8 mouse cellular contexts compared by ENCODE assay signal in genomic region chr2:37442611-37443591, GRCm38 (mm10). TPM values are rescaled to one million over a fixed set of nuclear protein-coding genes. Genes with fewer than 3 reads are reported as not detected.
A peak's percentile ranks its signal among the peaks of the same experiment; 100 is the strongest.
DNase-seq lines count a peak whose midpoint lies in the region; ATAC-seq and TF ChIP-seq lines count a peak whose summit lies in the region.

Gene Zbtb26, minus strand, starts transcription at chr2:37443135.
Gene Zbtb6, minus strand, starts transcription at chr2:37443171.
Gene Rabgap1, plus strand, starts transcription at chr2:37443279.

- H3K27ac ChIP-seq in gastrocnemius, adult 2 months = peak within 1 kb of the TSS; percentile 94
- peak within 1 kb of the TSS; percentile 85 for H3K27ac ChIP-seq in hindbrain, postnatal 0 days
- peak within 1 kb of the TSS; percentile 94 for H3K27ac ChIP-seq in left cerebral cortex, adult 2 months
- H3K27ac ChIP-seq in macrophage = peak within 1 kb of the TSS; percentile 60

- H3K27me3 ChIP-seq in hindbrain, postnatal 0 days (ENCODE audit: insufficient read depth, low read length) = no peaks in the 10 kb centered on the region

- intact Hi-C loops in gastrocnemius, adult 2 months (cut with DNase I) = no loop called here
- intact Hi-C loops in left cerebral cortex, adult 2 months (cut with DNase I) = loop anchor here (1.0 to 10.0 kb wide), 2 partner anchors 9 to 1172 kb away; no protein-coding TSS in a partner anchor

- peak within 1 kb of the TSS; percentile 96 for H3K4me3 ChIP-seq in gastrocnemius, adult 2 months
- peak within 1 kb of the TSS; percentile 80 for H3K4me3 ChIP-seq in hindbrain, postnatal 0 days (ENCODE audit: low read length)
- peak within 1 kb of the TSS; percentile 64 for H3K4me3 ChIP-seq in left cerebral cortex, adult 2 months
- H3K4me3 ChIP-seq in macrophage (ENCODE audit: inconsistent target) = peak within 1 kb of the TSS; percentile 96

- H3K9me3 ChIP-seq in hindbrain, postnatal 0 days (ENCODE audit: low read length) = no peaks in the 10 kb centered on the region

- no peaks in the 10 kb centered on the region for H3K36me3 ChIP-seq in hindbrain, postnatal 0 days (ENCODE audit: insufficient read depth, low read length)
- H3K36me3 ChIP-seq in macrophage (ENCODE audit: inconsistent target) = no peaks in the 10 kb centered on the region

- peak; percentile 96 for ATAC-seq in activated CD4-positive, CD25-positive, alpha-beta regulatory T cell, adult 4 months
- ATAC-seq in common myeloid progenitor, adult 5-6 weeks (replicated peaks; ENCODE audit: low read depth, poor library complexity, severe bottlenecking) = peak; percentile 99
- peak; percentile 100 for ATAC-seq in hindbrain, postnatal 0 days

- H3K4me1 ChIP-seq in hindbrain, postnatal 0 days (ENCODE audit: insufficient read depth, low read length) = peaks cover 12% of the 10 kb centered on the region; the same call in 1 of the 2 replicates

- peak within 1 kb of the TSS; percentile 89 for H3K9ac ChIP-seq in hindbrain, postnatal 0 days (replicated peaks; ENCODE audit: low read length)

- under 1% methylated on average over 51 of the region's 51 CpGs for WGBS in hindbrain, postnatal 0 days
- WGBS in macrophage (ENCODE audit: missing documents) = under 1% methylated on average over 47 of the region's 51 CpGs

- no peak for TF ChIP-seq CTCF in gastrocnemius, adult 2 months (IDR thresholded peaks at IDR 0.05)
- TF ChIP-seq CTCF in hindbrain, postnatal 0 days (IDR thresholded peaks at IDR 0.05; ENCODE audit: low read depth) = no peak
- TF ChIP-seq CTCF in left cerebral cortex, adult 2 months (IDR thresholded peaks at IDR 0.05) = no peak

- peaks cover 84% of the 10 kb centered on the region for H3K79me2 ChIP-seq in macrophage (ENCODE audit: inconsistent target)

- DNase-seq in gastrocnemius, adult 2 months = peak; percentile 96
- DNase-seq in hindbrain, postnatal 0 days (ENCODE audit: low spot score) = peak; percentile 98
- DNase-seq in left cerebral cortex, adult 2 months (ENCODE audit: extremely low spot score in 1 of 2, low spot score in 2 of 2) = peak; percentile 95 to 97
- peak; percentile 94 for DNase-seq in retina, postnatal 7 days (ENCODE audit: low read depth, low spot score)
- DNase-seq in urinary bladder, adult 18-20 months (ENCODE audit: low spot score in 2 of 2) = peak; percentile 92 to 94

- H3K4me2 ChIP-seq in hindbrain, postnatal 0 days (ENCODE audit: low read depth, low read length) = peak within 1 kb of the TSS; percentile 92

RNA-seq across cellular contexts. Expression of gene Zbtb26, which starts in this region (rescaled TPM):
- polyA plus RNA-seq in activated CD4-positive, CD25-positive, alpha-beta regulatory T cell, adult 4 months (2017; shearing (Covaris generic)) = 1 to 10 TPM; 4.6 to 4.7 TPM
- 14.2 and 15.5 TPM in 2 replicates for total RNA-seq in common myeloid progenitor, adult 5-6 weeks (2017)
- 1 to 10 TPM; 4.6 to 5.7 TPM for total RNA-seq in gastrocnemius, adult 2 months (2021)
- 9.8 and 13.4 TPM in 2 replicates for total RNA-seq in hindbrain, postnatal 0 days (2014; rRNA removed)
- polyA plus RNA-seq in hindbrain, postnatal 0 days (2015; fragmentation: Nextera tagmentation; extraction: Ambion mirVana) = 2.0 and 2.4 TPM in 2 replicates
- total RNA-seq in left cerebral cortex, adult 2 months (2021) = 10 to 100 TPM in 1 of 2 experiments, 1 to 10 TPM in 1; 9.2 to 11.4 TPM
- total RNA-seq in macrophage (2018; cell fraction: chromatin; rRNA removed) = 10 to 100 TPM in 24 of 26 experiments, 1 to 10 TPM in 2; 8.2 to 52.7 (median 28.9) TPM
- 1 to 10 TPM; 1.0 to 4.8 (median 2.5) TPM for total RNA-seq in macrophage (2018; cell fraction: cytosol; rRNA removed)
- total RNA-seq in macrophage (2018; cell fraction: nucleus; rRNA removed) = 10 to 100 TPM in 23 of 26 experiments, 1 to 10 TPM in 3; 6.7 to 61.7 (median 27.2) TPM
- polyA plus RNA-seq in macrophage (2018) = 1.8 to 3.8 TPM (median 2.1 TPM) in 3 replicates

RNA-seq across cellular contexts. Expression of gene Zbtb6, which starts in this region (rescaled TPM):
- 1 to 10 TPM; 3.0 to 5.9 TPM for polyA plus RNA-seq in activated CD4-positive, CD25-positive, alpha-beta regulatory T cell, adult 4 months (2017; shearing (Covaris generic))
- 29.4 and 31.4 TPM in 2 replicates for total RNA-seq in common myeloid progenitor, adult 5-6 weeks (2017)
- total RNA-seq in gastrocnemius, adult 2 months (2021) = 1 to 10 TPM; 3.4 to 4.0 TPM
- total RNA-seq in hindbrain, postnatal 0 days (2014; rRNA removed) = 23.5 and 24.5 TPM in 2 replicates
- 6.6 and 7.7 TPM in 2 replicates for polyA plus RNA-seq in hindbrain, postnatal 0 days (2015; fragmentation: Nextera tagmentation; extraction: Ambion mirVana)
- total RNA-seq in left cerebral cortex, adult 2 months (2021) = 10 to 100 TPM; 13.5 to 13.8 TPM
- 10 to 100 TPM in 17 of 26 experiments, 1 to 10 TPM in 9; 4.8 to 32.0 (median 15.0) TPM for total RNA-seq in macrophage (2018; cell fraction: chromatin; rRNA removed)
- total RNA-seq in macrophage (2018; cell fraction: cytosol; rRNA removed) = 10 to 100 TPM in 22 of 26 experiments, 1 to 10 TPM in 4; 7.6 to 18.2 (median 14.0) TPM
- total RNA-seq in macrophage (2018; cell fraction: nucleus; rRNA removed) = 10 to 100 TPM in 22 of 26 experiments, 1 to 10 TPM in 4; 6.1 to 39.4 (median 19.3) TPM
- 10.3 to 13.1 TPM (median 11.9 TPM) in 3 replicates for polyA plus RNA-seq in macrophage (2018)

RNA-seq across cellular contexts. Expression of gene Rabgap1, which starts in this region (rescaled TPM):
- polyA plus RNA-seq in activated CD4-positive, CD25-positive, alpha-beta regulatory T cell, adult 4 months (2017; shearing (Covaris generic)) = 10 to 100 TPM; 34.9 to 45.9 TPM
- total RNA-seq in common myeloid progenitor, adult 5-6 weeks (2017) = 24.8 and 53.1 TPM in 2 replicates
- total RNA-seq in gastrocnemius, adult 2 months (2021) = 10 to 100 TPM; 33.9 to 34.5 TPM
- total RNA-seq in hindbrain, postnatal 0 days (2014; rRNA removed) = 55.2 and 60.8 TPM in 2 replicates
- 46.9 and 51.0 TPM in 2 replicates for polyA plus RNA-seq in hindbrain, postnatal 0 days (2015; fragmentation: Nextera tagmentation; extraction: Ambion mirVana)
- 10 to 100 TPM; 89.1 to 92.2 TPM for total RNA-seq in left cerebral cortex, adult 2 months (2021)
- 100 to 1,000 TPM; 101 to 291 (median 194) TPM for total RNA-seq in macrophage (2018; cell fraction: chromatin; rRNA removed)
- total RNA-seq in macrophage (2018; cell fraction: cytosol; rRNA removed) = 10 to 100 TPM; 25.3 to 46.1 (median 36.0) TPM
- total RNA-seq in macrophage (2018; cell fraction: nucleus; rRNA removed) = 100 to 1,000 TPM in 9 of 26 experiments, 10 to 100 TPM in 17; 61.4 to 164 (median 82.4) TPM
- 24.2 to 51.7 TPM (median 25.0 TPM) in 3 replicates for polyA plus RNA-seq in macrophage (2018)

Comparison
In these comparisons a context has a peak if more than half of its experiments do, and no peak if none do; other contexts are left out.
1. Peak in every context shown above with its lines: DNase-seq, ATAC-seq, H3K4me3 ChIP-seq and H3K27ac ChIP-seq.